Mouse (Mus musculus): ENCODE data around the gene Tsn. TPM values are rescaled to one million over a fixed set of nuclear protein-coding genes. Genes with fewer than 3 reads are reported as not detected.
A peak's percentile ranks its signal among the peaks of the same experiment; 100 is the strongest.

Tsn gene
- total RNA-seq (2021) = 100 to 1,000 TPM; 101 TPM
- long read RNA-seq, experiment 1, full-length matches to known transcripts = 117 of 144 reads
- long read RNA-seq, experiment 1, partial matches to known transcripts = 1 of 144 reads
- long read RNA-seq, experiment 1, other reads (novel, unspliced or antisense) = 26 of 144 reads
- long read RNA-seq, experiment 2, full-length matches to known transcripts = 76 of 104 reads
- long read RNA-seq, experiment 2, partial matches to known transcripts = 2 of 104 reads
- long read RNA-seq, experiment 2, other reads (novel, unspliced or antisense) = 26 of 104 reads

DNA sequence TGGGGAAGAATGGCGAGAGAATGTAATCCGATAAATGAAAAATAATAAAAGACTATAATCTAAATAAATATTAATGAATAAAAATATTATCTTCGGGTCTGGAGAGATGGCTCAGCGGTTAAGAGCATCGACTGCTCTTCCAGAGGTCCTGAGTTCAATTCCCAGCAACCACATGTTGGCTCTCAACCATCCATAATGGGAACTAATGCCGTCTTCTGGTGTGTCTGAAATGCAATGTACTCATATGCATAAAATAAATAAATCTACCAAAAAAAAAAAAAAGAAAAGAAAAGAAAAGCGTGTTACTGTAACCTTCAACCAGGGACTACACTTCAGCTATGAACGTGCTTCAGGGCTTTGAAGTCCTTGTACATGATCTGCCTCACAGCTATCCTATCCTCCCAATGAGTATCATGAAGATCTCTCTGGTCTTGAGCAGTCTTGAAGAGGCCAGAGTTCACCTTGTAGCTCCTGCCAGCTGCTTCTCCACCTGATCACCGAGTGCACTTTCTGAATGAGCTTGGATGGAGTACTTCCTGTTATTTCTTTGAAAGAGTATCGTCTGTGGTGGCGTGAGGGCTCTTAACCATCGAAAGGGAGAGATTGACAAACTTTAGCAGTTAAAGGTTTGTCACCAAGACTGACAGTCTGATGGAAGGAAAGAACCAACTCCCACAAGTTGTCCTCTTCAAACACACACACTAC is at the start of gene Tsn:
TSS of gene Tsn (minus strand) at position 118 of the 705 bp plus-strand sequence.
- intact Hi-C loops (cut with DNase I) = loop anchor here (2.0 kb wide), 1 partner anchor 77 kb away; the partner anchor contains the start of gene Clasp1

DNA sequence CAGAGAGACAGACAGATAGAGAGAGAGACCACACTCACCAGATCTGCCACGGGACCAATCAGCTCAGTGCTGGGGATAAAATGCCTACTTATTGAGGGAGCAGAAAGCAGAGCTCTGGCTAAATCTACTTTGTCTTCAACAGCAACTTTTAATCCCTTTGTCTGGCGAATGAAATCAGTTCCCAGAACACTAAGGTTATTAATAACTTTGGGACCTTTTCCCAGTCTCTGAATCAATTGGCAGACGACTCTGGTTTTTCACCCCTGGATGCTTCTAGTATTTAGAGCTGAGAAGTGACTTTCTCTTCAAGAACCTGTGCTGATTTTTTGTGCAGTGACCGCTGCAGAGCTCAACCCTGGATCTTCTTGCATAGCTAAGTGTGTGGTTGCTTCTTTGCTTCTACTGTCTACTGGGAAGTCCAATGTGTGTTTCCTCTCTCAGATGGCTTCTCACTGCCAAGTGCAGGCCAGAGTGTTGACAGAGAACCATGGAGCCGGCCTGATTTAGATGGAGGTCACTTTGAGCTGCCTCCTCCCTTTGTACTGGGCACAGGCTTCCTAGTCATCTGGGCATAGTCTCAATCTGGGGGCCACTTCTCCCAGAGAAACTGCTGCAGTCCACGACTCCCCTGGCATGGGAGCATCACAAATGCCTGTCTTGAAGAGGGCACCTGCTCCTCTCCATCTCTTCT is 47.7 kb upstream of the Tsn start:
- intact Hi-C loops (cut with DNase I) = no loop called here
- no peak for DNase-seq (ENCODE audit: low spot score in 2 of 2)

More for the DNA sequence above, at the start of gene Tsn:
- no peak for DNase-seq (ENCODE audit: low spot score in 2 of 2)

DNA sequence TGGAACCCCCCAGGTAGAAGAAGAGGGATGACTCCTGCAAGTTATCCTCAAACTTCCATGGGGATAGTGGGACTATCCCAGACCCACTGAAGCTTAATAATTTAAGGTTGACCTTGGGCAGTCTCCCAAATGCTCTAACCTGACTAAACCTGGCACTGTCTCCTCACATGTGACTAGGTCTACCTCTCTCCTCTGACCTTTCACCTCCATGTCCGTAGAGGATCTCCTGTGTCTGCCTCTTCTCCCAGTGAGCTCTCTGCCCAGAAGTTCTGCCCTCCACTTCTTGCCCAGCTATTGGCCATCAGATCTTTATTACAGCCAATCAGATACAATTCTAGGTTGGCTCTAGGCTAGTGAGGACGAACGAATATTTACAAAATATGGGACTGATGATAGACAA is 38.4 kb upstream of the Tsn start:
- DNase-seq (ENCODE audit: low spot score in 2 of 2) = no peak
- intact Hi-C loops (cut with DNase I) = no loop called here

DNA sequence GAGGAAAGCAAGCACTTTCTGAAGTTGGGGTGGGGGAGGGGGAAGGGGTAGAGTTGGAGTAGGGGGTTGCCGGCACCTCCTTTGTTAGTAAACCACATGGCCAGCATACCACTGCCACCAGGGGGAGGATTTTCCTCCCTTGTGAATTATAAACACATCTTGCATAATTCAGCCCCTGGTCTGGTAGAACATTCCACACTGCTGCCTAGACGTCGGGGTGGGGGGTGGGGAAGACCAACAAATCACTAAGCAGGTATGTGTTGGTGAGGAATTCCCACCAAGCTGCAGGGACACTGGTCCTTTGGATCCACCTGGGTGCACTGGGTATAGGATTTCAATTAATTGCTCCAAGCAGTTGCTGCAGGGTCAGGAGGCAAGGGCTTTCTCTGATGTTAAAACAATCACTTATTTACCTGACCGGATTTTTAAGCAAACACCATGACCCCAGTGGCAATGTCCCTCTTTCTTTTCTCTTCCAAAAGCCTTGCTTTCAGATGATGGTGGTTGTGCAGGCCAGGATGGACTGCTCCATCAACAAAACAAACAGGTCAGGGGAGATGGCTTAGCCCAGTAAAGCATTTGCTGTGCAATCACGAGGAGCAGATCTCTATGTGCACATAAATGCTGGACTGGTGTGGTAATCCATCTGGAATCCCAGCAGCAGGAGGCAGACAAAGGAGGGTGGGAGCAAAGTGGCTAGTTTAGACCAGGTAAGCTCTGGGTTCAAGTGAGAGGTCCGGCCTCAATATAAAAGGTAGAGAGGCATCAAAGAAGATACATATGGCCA is 32.3 kb upstream of the Tsn start:
- no peak for DNase-seq (ENCODE audit: low spot score in 2 of 2)
- intact Hi-C loops (cut with DNase I) = no loop called here

DNA sequence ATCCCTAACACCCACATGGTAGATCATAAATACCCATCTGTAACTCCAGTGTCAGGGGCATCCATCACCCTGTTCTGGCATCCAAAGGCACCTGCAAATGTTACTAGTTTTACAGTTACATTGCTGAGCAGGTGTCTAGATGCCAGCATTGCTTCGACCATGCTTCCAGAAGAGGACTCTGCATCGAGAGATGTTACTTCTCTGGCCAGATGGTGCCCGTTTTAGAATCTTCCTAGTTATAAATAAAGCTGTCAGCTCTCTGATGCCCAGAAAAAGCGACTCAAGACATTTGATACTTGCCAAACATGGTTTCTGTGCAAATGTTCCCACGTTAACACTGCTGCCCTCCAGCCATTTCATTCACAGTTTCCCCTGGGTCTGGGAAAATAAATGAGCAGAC is 26.4 kb upstream of the Tsn start:
- DNase-seq (ENCODE audit: low spot score in 2 of 2) = peak in 1 of 2 experiments; percentile 38
- intact Hi-C loops (cut with DNase I) = loop anchor here (5.0 kb wide), 2 partner anchors 139 to 419 kb away; no protein-coding TSS in a partner anchor

DNA sequence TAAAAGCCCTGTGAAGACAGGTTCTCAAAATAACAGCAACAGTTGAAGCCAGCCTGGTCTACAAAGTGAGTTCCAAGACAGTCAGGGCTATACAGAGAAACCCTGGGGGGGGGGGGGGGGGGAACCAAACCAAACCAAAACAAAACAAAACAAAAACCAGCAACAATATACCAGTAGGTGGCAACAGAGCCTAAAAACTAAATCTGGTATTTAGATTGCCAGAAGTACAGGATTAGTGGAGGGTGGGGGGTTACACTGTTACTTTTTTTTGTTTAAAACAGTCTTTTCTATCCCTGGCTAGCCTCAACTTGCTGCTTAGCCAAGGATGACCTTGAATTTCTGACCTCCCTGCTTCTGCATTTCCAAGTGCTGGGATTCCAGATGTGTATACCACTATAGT is 24.3 kb upstream of the Tsn start:
- peak in 1 of 2 experiments; percentile 31 for DNase-seq (ENCODE audit: low spot score in 2 of 2)
- intact Hi-C loops (cut with DNase I) = loop anchor here (5.0 kb wide), 2 partner anchors 141 to 421 kb away; no protein-coding TSS in a partner anchor

DNA sequence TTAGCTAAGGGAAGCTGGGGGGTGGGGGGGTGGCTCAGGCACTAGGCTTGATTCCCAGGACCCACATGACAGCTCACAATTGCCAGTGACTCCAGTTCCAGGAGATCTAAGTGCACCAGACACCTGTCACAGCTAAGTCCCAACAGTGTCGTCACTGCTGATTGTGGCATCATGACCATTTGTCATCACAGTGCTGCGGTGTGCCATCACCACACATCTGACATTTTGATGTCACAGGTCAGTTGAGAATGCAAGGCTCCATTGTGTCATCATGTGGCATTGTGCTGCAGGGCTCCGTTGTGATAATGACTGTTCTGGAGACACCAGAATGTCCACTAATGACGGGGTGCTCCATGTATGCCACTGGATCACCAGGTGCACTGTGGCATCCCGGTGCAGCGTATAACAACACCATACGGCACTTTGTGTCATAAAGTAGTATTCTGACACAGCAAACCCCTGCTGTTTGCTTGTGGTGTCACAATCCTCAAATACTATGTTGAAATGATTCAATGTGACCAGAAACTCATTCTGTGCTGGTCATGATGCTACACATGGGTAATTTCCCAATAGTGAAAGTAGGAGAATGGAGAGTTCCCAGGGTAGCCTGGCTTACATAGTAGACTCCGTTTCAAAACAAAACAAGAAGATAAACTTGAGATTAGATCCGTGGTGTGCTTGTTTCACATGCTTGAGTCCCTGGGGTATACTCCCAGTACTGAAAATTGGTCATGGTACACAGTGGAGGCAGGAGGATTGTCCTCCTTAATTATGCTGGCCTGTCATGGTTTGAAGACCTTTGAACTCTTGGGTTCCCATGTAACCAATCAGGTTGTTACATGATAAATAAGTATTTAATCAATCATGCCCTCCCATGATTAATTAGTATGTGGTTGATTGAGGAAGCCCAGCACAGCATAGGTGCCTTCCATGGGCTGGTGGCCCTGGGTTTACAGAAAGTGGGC is 23.5 kb upstream of the Tsn start:
- intact Hi-C loops (cut with DNase I) = loop anchor here (5.0 kb wide), 3 partner anchors 142 to 422 kb away; no protein-coding TSS in a partner anchor

DNA sequence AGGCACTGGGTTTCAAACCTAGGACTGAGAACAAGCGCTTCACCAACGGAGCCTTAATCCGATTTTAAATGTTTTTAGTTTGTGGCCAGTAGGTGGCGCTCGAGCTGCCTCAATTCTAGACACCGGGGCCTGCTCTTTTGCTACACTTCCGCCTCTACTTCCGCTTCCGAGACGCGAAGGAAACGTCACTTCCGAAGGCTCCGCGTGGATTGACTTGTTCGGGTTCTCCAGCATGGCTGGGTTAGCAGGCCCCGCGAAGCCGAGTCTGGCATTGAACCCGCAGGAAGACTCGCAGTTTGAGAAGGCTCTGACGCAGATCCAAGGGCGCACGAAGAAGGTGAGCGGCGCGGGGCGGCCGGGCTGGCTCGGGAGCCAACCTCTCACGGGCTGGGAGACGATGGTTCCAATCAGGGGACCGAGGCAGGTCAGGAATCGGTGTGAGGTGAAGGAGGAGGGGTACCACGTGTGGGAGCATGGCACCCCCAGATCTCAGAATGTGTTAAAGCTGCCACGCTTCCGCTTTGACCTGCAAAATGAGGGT is 10.2 kb upstream of the Tsn start, which contains the start of gene Nifk:
TSS of gene Nifk (plus strand) at position 179 of the 541 bp plus-strand sequence.
- intact Hi-C loops (cut with DNase I) = loop anchor here (5.0 kb wide), 1 partner anchor 66 kb away; the partner anchor contains the start of gene Clasp1
- peak; percentile 96 to 97 for DNase-seq (ENCODE audit: low spot score in 2 of 2)

More for the DNA sequence above, 23.5 kb upstream of the Tsn start:
- no peak for DNase-seq (ENCODE audit: low spot score in 2 of 2)

DNA sequence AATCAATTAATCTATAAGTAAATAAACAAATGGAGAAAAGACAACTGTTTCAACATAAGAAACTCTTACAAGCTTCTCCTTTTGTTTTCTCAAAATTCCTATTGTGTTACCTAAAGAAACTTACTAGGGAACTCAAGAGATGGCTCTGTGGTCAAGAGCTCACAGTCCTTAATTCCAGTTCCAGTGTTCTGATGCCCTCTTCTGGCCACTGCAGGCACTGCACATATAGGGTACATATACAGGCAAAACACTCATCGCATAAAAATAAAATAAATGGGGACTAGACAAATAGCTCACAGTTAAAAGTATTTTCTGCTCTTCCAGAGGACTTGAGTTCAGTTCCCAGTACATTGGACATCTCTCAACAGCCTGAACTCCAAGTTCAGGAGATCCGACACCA is 9.2 kb upstream of the Tsn start:
- peak in 1 of 2 experiments; percentile 56 for DNase-seq (ENCODE audit: low spot score in 2 of 2)
- intact Hi-C loops (cut with DNase I) = loop anchor here (5.0 kb wide), 1 partner anchor 67 kb away; the partner anchor contains the start of gene Clasp1

DNA sequence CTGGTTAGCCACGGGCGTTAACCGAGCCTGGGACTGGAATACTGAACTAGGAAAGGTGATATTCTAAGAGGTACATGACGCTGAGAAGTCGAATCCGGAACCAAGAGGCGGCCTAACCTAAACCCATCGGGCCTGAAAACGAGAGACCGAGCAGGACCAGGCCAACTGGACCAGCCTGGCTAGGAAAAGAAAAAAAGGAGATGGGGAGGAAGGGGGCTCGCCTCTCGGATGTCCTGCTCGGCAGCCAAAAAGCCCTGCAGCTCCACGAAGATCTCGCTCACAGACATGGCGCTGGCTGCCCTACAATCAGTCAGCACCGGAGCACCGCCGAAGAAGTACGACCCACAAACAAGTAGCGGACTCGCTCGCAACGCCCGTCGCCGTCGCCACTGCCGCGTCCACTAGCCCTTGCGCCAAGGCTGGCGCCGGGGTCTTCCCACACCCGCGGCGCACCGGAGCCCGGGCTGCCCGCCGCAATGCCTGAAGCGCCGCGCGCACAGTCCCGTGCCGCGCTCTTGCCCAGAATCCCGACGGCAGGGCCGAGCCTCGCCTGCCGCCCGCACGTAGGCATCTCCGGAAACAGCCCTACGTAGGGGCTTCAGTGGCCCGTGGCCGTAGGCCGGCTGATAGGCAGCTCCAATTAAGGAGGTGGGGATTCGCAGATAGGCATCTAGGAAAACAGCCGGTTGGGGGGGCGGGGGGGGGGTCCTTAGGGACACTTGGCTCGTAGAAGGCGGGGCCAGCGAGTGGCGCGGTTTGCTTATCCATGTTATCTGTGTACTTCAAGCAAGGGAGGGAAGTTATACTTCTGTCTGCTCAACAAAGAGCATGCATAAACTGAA is 538 bp downstream of the Tsn start:
- intact Hi-C loops (cut with DNase I) = loop anchor here (2.0 kb wide), 1 partner anchor 78 kb away; the partner anchor contains the start of gene Clasp1
- peak; percentile 87 to 89 for DNase-seq (ENCODE audit: low spot score in 2 of 2)

DNA sequence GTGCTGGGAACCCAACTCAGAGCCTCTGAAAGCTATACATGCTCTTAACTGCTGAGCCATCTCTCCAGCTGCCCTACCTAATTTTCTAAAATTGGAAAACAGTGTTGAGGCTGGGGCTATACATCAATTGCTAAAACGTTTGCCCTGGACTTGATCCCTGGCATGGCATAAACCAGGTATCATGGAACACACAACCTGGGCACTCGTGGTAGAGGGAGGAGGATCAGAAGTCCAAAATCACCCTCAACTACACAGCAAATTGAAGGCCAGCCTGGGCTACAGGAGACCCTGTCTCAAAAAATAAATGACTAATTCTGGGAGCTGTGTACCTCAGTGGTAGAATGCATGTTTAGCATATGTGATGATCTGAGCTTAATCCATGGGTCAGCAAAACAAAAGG is 13.8 kb downstream of the Tsn start:
- no peak for DNase-seq (ENCODE audit: low spot score in 2 of 2)
- intact Hi-C loops (cut with DNase I) = no loop called here

DNA sequence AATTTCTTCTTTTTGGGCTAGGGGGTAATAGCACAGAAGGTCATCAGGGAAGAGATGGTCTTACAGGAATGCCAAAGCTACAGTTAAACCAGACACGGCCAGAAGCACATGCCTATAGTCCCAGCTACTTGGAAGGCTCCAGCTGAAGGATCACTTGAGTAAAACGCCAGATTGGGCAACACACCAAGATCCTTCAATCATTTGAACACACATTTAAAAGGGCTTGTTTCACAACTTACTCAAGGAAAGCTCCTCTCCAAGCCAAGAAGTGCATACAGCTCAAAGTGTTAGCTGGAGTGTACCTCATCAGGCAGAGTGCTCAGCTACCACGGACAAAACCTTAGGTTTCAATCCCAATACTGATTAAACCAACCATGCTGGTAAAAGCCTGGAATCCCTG is 14.9 kb downstream of the Tsn start:
- intact Hi-C loops (cut with DNase I) = no loop called here
- DNase-seq (ENCODE audit: low spot score in 2 of 2) = no peak

DNA sequence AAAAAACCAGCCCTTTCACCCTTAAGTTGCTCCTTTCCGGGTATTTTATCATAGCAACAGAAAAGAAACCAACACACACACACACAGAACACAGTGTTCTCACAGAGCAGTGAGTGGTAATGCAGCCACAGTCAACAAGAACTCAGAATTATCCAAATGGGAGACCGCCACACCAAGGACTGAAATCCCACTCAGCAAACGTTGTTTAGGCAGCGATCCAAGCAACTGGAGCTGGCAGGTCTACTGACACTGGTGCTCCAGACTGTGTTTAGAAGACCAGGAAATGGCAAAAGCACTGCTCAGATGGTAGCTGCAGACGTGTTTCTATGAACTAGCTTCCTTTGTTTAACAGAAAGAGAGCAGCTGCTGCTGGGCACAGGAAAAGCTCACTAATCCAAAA is 16.7 kb downstream of the Tsn start:
- peak in 1 of 2 experiments; percentile 53 for DNase-seq (ENCODE audit: low spot score in 2 of 2)
- intact Hi-C loops (cut with DNase I) = no loop called here

DNA sequence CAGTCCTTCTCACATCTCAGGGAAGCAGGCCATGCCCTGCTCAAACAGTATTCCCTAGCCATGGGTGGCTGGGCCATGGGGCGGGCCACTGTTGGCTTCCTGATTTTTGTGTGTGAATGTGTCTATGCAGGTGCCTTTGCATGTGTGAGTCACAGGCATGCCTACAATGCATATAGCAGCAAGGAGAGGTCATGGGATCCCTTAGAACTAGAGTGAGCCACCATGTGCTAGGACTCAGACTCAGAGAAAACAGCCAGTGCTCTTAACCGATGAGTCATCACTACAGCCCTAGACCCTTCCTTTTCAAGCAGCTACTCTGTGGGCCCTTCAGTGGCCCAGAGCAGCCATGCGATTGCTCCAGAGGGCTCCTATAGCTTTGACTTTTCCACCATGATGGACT is 17.3 kb downstream of the Tsn start:
- intact Hi-C loops (cut with DNase I) = no loop called here
- no peak for DNase-seq (ENCODE audit: low spot score in 2 of 2)

DNA sequence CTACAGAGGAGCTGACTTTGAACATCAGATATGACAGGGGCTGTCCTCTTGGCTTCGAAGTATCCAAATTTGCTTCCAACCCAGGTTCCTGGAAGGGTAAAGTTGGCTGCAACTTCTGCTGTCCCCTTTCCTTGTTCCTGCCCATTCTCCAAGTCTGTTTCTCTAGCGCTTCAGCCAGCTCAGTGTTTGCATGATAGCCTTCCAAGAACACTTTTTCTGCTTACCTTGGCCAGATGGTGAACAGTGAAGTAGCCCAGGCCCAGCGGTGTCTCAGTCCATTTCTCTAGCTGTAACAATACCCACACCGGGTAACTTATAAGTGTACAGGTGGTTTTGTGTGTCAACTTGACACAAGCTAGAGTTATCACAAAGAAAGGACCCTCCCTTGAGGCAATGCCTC is 19.2 kb downstream of the Tsn start:
- intact Hi-C loops (cut with DNase I) = no loop called here
- DNase-seq (ENCODE audit: low spot score in 2 of 2) = no peak

DNA sequence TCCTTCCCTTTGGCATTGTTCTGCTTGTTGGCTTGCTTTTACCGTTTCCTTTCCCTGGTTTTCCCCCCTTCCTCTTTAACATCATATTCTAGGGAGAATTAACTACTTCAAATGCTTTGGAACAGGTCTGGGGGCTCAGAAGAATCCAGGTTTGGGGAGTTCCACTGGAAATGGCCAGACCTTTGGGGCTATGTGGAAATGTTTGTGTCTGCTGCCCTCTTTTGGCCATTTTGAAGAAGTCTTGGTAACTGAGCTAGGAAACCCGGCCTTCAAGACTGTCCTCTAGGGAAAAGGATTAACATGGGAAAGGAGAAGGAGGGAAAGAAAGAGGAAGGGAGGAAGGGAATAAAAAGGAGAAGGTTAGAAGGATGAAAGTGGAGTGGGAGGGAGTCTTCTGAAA is 36.4 kb downstream of the Tsn start:
- peak in 1 of 2 experiments; percentile 26 for DNase-seq (ENCODE audit: low spot score in 2 of 2)
- intact Hi-C loops (cut with DNase I) = no loop called here

DNA sequence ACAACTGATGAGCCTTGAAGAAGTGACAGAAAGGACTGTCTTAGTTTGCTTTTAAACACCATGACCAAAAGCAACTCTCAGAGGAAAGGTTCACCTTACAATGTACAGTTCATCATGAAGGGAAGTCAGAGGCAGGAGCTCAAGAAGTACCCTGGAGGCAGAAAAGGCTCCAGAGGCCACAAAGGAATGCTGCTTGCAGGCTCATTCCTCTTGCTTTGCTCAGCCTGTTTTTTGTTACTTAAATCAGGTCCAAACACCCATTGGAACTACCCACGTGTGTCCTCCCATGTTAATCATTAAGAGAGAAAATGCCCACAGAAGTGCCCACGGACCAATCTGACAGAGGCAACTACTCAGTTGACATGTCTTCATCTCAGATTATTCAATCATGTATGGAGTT is 59.6 kb downstream of the Tsn start:
- intact Hi-C loops (cut with DNase I) = no loop called here
- no peak for DNase-seq (ENCODE audit: low spot score in 2 of 2)

Data from left cerebral cortex, postnatal 14 days (tissue).